Mouse (Mus musculus): ENCODE data around the gene Tll2. TPM values are rescaled to one million over a fixed set of nuclear protein-coding genes. Genes with fewer than 3 reads are reported as not detected.

Gene Tll2
- polyA plus RNA-seq, 1 experiment from 2014 or later: 0.05 TPM

GRCm38 (mm10) chr19:41048187-41048559 is 158.5 kb downstream of the Tll2 start:
- Histone ChIP-seq H3K4me3 (no peak overlapping the region), H3K9me3 (no peaks in the 10 kb centered on the region), H3K27me3 (replicated peaks) (no peaks in the 10 kb centered on the region), H3K9ac (no peak overlapping the region), H3K4me1 (peaks cover 5% of the 10 kb centered on the region), H3K36me3 (no peaks in the 10 kb centered on the region), H3K4me2 (no peak overlapping the region), H3K27ac (replicated peaks) (no peak overlapping the region)
- 68% methylated on average over 3 of the region's 3 CpGs for WGBS
- no peak for ATAC-seq (ENCODE audit: extremely low read depth, insufficient number of reproducible peaks, low FRiP score, low TSS enrichment)

GRCm38 (mm10) chr19:41047437-41048186 is 159.0 kb downstream of the Tll2 start:
- peaks cover 5% of the 10 kb centered on the region for H3K4me1 ChIP-seq
- H3K9me3 ChIP-seq: no peaks in the 10 kb centered on the region
- no peaks in the 10 kb centered on the region for H3K36me3 ChIP-seq
- ATAC-seq (ENCODE audit: extremely low read depth, insufficient number of reproducible peaks, low FRiP score, low TSS enrichment): no peak
- no peak overlapping the region for H3K4me3 ChIP-seq
- no peaks in the 10 kb centered on the region for H3K27me3 ChIP-seq (replicated peaks)
- 73% methylated on average over 9 of the region's 9 CpGs for WGBS
- no peak overlapping the region for H3K9ac ChIP-seq
- H3K27ac ChIP-seq (replicated peaks): no peak overlapping the region
- H3K4me2 ChIP-seq: no peak overlapping the region

GRCm38 (mm10) chr19:41045091-41045770 is 161.4 kb downstream of the Tll2 start:
- WGBS: 30% methylated on average over 10 of the region's 10 CpGs
- no peaks in the 10 kb centered on the region for H3K36me3 ChIP-seq
- peaks cover 5% of the 10 kb centered on the region for H3K4me1 ChIP-seq
- H3K27me3 ChIP-seq (replicated peaks): no peaks in the 10 kb centered on the region
- H3K9ac ChIP-seq: no peak overlapping the region
- H3K27ac ChIP-seq (replicated peaks): no peak overlapping the region
- H3K4me3 ChIP-seq: no peak overlapping the region
- ATAC-seq (ENCODE audit: extremely low read depth, insufficient number of reproducible peaks, low FRiP score, low TSS enrichment): no peak
- peak overlapping the region; percentile 46; the same call in 1 of the 2 replicates for H3K4me2 ChIP-seq
- no peaks in the 10 kb centered on the region for H3K9me3 ChIP-seq

DNA sequence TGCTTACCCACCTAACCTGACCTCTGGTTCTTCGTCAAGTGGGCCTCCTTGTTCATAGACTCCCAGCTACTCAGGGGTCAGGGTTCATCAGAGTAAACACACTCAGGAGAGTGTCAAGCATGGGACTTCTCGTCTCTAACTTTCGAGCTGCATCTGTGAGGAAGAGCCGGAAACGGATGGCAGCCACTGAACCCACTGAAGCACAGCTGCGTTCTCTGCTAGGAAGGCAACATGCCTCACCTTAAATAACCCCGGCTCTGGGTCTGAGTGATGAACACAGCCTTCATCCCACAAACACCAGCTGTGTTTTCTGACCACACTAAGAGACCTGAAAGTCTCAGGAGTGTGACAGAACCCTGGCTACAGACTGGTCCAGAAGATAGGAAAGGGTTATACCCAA is 167.5 kb downstream of the Tll2 start:
- no peak overlapping the region for H3K27ac ChIP-seq (replicated peaks)
- peaks cover 7% of the 10 kb centered on the region for H3K4me1 ChIP-seq
- H3K36me3 ChIP-seq: no peaks in the 10 kb centered on the region
- H3K4me2 ChIP-seq: no peak overlapping the region
- H3K9ac ChIP-seq: no peak overlapping the region
- no peak for ATAC-seq (ENCODE audit: extremely low read depth, insufficient number of reproducible peaks, low FRiP score, low TSS enrichment)
- WGBS: 74% methylated on average over 7 of the region's 7 CpGs
- H3K9me3 ChIP-seq: no peaks in the 10 kb centered on the region
- no peaks in the 10 kb centered on the region for H3K27me3 ChIP-seq (replicated peaks)
- H3K4me3 ChIP-seq: no peak overlapping the region

DNA sequence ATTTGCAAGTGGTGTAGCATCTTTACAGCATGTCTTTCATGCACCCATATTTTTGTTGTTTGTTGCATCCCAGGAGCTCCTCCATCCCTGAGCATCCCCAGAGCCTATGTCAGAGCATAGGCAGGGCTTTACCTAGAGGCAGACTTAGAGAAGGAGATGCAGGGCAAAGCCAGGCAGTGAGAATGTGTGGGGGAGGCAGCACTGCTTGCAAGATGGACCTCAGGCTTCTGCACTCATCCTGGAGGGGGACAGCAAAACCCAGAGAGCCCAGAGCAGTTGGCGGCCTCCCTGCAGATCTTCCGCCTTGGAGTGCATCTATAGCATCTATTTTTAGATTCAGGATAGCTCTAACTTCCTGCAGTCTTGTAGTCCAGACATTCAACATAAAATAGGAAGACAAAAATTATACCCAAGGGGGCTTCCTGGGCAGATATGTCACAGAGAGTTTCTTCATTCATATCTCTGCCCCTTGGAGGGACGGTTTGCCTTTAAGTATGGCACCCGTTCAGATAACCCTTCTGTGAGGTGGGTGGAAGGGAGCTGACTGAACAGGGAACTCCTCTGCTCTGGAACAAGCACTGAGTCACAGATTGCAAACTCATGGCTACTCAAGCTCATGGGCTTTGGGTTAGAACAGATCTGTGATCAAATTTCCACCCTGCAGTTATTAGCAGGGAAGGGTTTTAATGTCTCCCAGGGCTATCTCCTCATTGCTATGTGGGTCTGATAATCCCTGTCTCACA is 170.7 kb downstream of the Tll2 start:
- Histone ChIP-seq H3K9ac (no peak overlapping the region), H3K27ac (replicated peaks) (no peak overlapping the region), H3K4me2 (no peak overlapping the region), H3K9me3 (no peaks in the 10 kb centered on the region), H3K27me3 (replicated peaks) (0 out of 2 replicates have a peak, but pooled peaks cover 4% of the 10 kb centered on the region), H3K4me1 (peaks cover 7% of the 10 kb centered on the region), H3K36me3 (no peaks in the 10 kb centered on the region), H3K4me3 (no peak overlapping the region)
- 38% methylated on average over 4 of the region's 4 CpGs for WGBS
- ATAC-seq (ENCODE audit: extremely low read depth, insufficient number of reproducible peaks, low FRiP score, low TSS enrichment): no peak

Other genes starting within 250 kb of the Tll2 start
- 0.36 and 0.45 TPM in 2 replicates for gene Blnk, start 212.3 kb downstream of the Tll2 start, polyA plus RNA-seq (2015; fragmentation: Nextera tagmentation; extraction: Ambion mirVana)
- gene Dntt, start 177.6 kb downstream of the Tll2 start, polyA plus RNA-seq (2015; fragmentation: Nextera tagmentation; extraction: Ambion mirVana): not detected in 2 replicates
- 0.15 and 0.33 TPM in 2 replicates for gene Opalin, start 129.7 kb downstream of the Tll2 start, polyA plus RNA-seq (2015; fragmentation: Nextera tagmentation; extraction: Ambion mirVana)
- 87.9 and 92.9 TPM in 2 replicates for gene Tm9sf3, start 57.2 kb upstream of the Tll2 start, polyA plus RNA-seq (2015; fragmentation: Nextera tagmentation; extraction: Ambion mirVana)
- gene Pik3ap1, start 178.3 kb upstream of the Tll2 start, polyA plus RNA-seq (2015; fragmentation: Nextera tagmentation; extraction: Ambion mirVana): 1.4 and 2.0 TPM in 2 replicates

Measured in heart, embryonic 13.5 days (tissue).